Mouse (Mus musculus): ENCODE measurements around the gene Kif1bp. TPM values are rescaled to one million over a fixed set of nuclear protein-coding genes. Genes with fewer than 3 reads are reported as not detected.
"Not testable (repeated sequence)": the region's sequence is repeated elsewhere in the genome, so short reads cannot be mapped to it uniquely, and the experiment has no call there.

The Kif1bp gene
- polyA plus RNA-seq, 1 experiment from 2014 or later: 21.7 TPM

DNA sequence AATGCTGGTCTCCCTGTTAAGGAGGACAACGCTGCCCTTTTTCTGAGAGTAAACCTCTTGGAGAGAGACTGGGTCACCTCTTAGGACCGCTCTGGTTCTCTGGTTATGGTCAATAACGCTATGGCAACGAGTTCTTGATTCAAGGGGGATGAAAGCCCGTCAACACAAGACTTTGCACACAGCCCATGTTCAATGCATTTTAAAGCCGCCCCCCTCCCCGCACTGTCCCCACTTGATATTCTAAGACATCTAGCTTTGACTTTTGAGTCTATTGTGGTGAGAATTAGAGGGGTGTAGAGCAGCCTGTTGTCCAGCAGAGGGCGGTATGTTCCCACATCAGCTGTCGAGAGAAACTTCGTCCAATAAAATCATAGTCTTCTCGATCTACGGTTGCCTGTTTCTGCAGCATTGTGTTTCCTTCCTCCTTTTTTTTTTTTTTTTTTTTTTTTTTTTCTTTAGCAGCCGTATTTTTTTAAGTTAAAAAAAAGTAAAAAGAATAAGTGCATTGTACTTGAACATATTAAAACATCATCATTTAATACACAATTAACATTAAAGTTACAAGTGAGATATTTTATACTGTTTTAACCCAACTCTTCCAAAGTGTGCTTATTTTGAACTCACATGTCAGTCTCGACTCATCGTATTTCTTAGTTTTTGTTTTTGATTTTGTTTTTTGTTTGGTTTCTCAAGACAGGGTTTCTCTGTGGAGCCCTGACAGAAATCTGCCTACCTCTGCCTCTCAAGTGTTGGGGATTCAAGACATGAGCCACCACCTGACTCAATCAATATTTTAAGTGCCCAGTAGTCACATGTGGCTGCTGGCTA is 78.0 kb downstream of the Kif1bp start:
- no peaks in the 10 kb centered on the region for H3K27me3 ChIP-seq (replicated peaks; ENCODE audit: control insufficient read depth, insufficient read depth, low read length)
- peak; percentile 93 for TF ChIP-seq CTCF (IDR thresholded peaks at IDR 0.05; ENCODE audit: low read depth)
- H3K4me2 ChIP-seq (replicated peaks; ENCODE audit: low read depth): no peak overlapping the region
- H3K9ac ChIP-seq (ENCODE audit: low read depth, low read length): no peak overlapping the region
- no peak overlapping the region for H3K27ac ChIP-seq (ENCODE audit: low read depth, low read length)
- no peaks in the 10 kb centered on the region for H3K4me1 ChIP-seq (replicated peaks; ENCODE audit: control insufficient read depth, insufficient read depth, low read length)
- H3K4me3 ChIP-seq (ENCODE audit: low read depth, low read length): no peak overlapping the region
- no peaks in the 10 kb centered on the region for H3K36me3 ChIP-seq (ENCODE audit: control insufficient read depth, insufficient read depth)
- H3K9me3 ChIP-seq (ENCODE audit: control insufficient read depth): no peaks in the 10 kb centered on the region
- ATAC-seq: peak; percentile 29; the same call in 1 of the 2 replicates
- WGBS: 23% methylated on average over 15 of the region's 15 CpGs

DNA sequence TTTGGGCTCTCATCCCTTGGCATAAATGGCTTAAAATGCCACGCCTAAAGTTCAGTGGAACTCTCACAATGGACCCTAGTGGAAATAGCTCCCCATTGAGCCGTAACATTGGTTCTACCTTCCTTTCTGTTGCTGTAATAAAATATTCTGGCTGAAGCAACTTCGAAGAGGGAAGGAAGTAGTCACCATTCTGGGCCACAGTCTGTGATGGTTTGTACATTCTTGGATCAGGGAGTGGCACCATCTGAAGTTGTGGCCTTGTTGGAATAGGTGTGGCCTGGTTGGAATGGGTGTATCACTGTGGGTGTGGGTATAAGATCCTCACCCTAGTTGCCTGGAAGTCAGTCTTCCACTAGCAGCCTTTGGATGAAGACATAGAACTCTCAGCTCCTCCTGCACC is 86.6 kb downstream of the Kif1bp start:
- H3K9me3 ChIP-seq (ENCODE audit: control insufficient read depth); H3K4me1 ChIP-seq (replicated peaks; ENCODE audit: control insufficient read depth, insufficient read depth, low read length); H3K36me3 ChIP-seq (ENCODE audit: control insufficient read depth, insufficient read depth); H3K4me2 ChIP-seq (replicated peaks; ENCODE audit: low read depth); H3K27ac ChIP-seq (ENCODE audit: low read depth, low read length); H3K27me3 ChIP-seq (replicated peaks; ENCODE audit: control insufficient read depth, insufficient read depth, low read length); H3K4me3 ChIP-seq (ENCODE audit: low read depth, low read length); ATAC-seq; H3K9ac ChIP-seq (ENCODE audit: low read depth, low read length): not testable (repeated sequence)
- WGBS: 70% methylated on average over 3 of the region's 3 CpGs

Other genes with a start within 250 kb of the Kif1bp start
- gene Hk1, start 198.5 kb downstream of the Kif1bp start, polyA plus RNA-seq (2015; fragmentation: Nextera tagmentation; extraction: Ambion mirVana): 10.1 and 11.1 TPM in 2 replicates
- gene Hkdc1, start 156.0 kb downstream of the Kif1bp start, polyA plus RNA-seq (2015; fragmentation: Nextera tagmentation; extraction: Ambion mirVana): 37.7 and 47.1 TPM in 2 replicates
- 0.14 TPM in 2 replicates for gene 4930507D05Rik, start 129.0 kb downstream of the Kif1bp start, polyA plus RNA-seq (2015; fragmentation: Nextera tagmentation; extraction: Ambion mirVana)
- gene Supv3l1, start 128.7 kb downstream of the Kif1bp start, polyA plus RNA-seq (2015; fragmentation: Nextera tagmentation; extraction: Ambion mirVana): 12.8 and 13.6 TPM in 2 replicates
- 102 and 116 TPM in 2 replicates for gene Vps26a, start 91.7 kb downstream of the Kif1bp start, polyA plus RNA-seq (2015; fragmentation: Nextera tagmentation; extraction: Ambion mirVana)
- gene Srgn, start 51.0 kb downstream of the Kif1bp start, polyA plus RNA-seq (2015; fragmentation: Nextera tagmentation; extraction: Ambion mirVana): 18.9 and 21.6 TPM in 2 replicates
- 9.6 and 11.1 TPM in 2 replicates for gene Ddx21, start 23.8 kb upstream of the Kif1bp start, polyA plus RNA-seq (2015; fragmentation: Nextera tagmentation; extraction: Ambion mirVana)
- gene Ddx50, start 72.8 kb upstream of the Kif1bp start, polyA plus RNA-seq (2015; fragmentation: Nextera tagmentation; extraction: Ambion mirVana): 69.6 and 74.4 TPM in 2 replicates
- gene Stox1, start 147.7 kb upstream of the Kif1bp start, polyA plus RNA-seq (2015; fragmentation: Nextera tagmentation; extraction: Ambion mirVana): 0.44 and 0.97 TPM in 2 replicates
- 45.7 and 46.8 TPM in 2 replicates for gene Ccar1, start 213.8 kb upstream of the Kif1bp start, polyA plus RNA-seq (2015; fragmentation: Nextera tagmentation; extraction: Ambion mirVana)

Measured in intestine, postnatal 0 days (tissue).